Mouse (Mus musculus) layer of hippocampus, adult 11-12 months (tissue): Measurements from ENCODE around the gene Fn3k.
A peak's percentile ranks its signal among the peaks of the same experiment; 100 is the strongest.

Source experiments
- DNase-seq: peaks from one replicate; pipeline ENCODE4 v3.0.0; 2022; ENCODE audit warnings: low spot score

Gene Fn3k

DNA sequence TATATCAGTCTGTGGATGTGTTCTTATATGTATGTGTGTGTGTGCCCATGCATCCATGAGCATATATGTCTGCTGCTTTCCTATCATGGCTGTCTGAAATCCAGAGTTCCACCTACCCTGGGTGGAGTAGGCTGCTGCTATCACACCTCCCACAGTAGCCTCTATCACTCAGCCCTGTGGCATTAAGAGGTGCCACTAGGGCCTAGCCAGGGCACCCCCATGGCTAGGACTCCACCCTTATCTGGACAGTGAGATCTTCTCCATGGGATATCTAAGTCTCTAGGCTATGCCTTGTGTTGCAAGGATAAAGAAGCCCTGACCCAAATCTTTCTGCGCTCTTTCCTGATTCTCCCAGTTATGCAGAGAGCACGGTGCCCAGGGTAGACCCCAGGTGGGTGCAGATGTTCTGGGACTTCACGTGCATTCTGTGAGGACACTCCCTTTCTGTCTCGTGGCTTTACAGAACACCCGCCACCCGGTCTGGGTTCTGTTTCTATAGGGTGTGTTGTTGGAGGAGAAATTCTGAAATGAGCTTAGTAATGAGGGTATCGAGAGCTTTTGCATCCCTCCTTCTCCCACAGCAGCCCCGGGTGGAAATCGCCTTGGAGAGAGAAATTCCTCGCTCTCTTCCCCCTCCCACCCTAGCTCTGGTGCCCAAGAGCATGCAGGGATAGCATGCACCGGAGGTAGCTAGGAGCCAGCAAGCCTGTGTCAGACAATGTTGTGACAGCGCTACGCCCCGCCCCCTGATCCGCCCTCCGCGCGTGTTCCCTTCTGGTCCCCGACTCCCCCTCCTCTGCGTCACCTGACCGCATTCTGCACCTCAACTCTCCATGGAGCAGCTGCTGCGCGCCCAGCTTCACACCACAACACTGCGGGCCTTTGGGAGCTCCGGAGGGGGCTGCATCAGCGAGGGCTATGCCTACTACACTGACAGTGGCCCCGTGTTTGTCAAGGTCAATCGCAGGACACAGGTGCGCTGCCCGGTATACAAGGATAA is at the start of gene Fn3k:
Gene Fn3k (plus strand): TSS at position 758 of the 1,000 bp plus-strand sequence.
- peak; percentile 97 for DNase-seq

DNA sequence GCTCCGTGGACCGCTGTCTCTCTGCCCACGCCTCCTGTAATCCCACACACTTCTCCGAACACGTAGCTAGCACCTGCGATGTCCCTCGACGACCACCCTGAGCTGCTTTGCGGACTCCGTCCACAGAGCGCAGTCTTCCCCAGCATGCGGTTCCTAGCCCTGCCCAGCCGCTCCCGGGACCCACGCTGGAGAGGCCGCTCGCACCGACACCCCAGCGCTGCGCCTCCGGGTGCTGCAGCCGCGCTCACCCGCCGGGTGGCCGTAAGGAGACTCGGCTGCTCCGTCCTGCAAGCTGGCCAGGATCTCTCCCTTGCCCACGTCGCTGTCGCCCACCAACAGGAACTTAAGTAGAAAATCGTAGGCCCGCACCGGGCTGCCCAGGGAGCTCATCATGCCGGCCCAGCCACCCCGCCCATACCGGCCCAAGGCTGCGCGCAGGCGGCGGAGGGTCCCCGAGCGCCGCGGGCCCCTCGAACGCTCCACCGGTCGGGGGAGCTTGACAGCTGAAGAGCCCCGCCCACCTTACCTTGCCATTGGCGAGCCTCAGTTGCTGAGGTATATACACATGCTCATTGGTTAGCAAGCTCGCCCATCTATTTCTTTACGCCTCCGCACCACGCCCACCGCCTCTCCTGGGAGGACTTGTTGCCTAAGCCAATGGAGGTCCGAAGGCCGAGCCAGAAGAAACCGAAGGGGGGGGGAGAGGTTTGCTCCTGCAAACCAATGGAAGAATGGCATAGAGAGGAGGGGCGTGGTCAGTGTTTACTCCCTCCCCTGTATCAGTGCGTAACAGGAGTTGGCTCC is 46.8 kb upstream of the Fn3k start, which contains the start of gene Rab40b:
Gene Rab40b (minus strand): TSS at position 502 of the 804 bp plus-strand sequence.
- DNase-seq = peak; percentile 97

DNA sequence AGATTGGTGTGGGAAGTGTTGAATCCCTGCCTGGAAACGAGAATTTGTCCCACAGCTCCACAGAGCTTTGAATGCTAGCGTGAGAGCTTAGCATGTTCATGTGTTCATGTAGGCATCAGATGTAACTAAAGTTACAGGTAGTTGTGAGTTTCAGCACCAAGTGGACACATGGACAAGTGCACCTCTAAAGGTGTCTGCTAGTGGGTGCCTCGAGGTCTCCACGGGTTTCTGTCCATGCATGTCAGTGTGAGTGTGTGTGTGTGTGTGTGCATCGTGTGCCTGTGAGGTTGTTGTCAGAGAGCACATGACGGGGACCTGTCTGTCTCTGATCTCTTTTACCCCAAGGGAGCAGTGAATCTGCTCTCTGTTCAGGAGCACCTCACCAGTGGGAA is 46.2 kb upstream of the Fn3k start:
- DNase-seq = no peak

DNA sequence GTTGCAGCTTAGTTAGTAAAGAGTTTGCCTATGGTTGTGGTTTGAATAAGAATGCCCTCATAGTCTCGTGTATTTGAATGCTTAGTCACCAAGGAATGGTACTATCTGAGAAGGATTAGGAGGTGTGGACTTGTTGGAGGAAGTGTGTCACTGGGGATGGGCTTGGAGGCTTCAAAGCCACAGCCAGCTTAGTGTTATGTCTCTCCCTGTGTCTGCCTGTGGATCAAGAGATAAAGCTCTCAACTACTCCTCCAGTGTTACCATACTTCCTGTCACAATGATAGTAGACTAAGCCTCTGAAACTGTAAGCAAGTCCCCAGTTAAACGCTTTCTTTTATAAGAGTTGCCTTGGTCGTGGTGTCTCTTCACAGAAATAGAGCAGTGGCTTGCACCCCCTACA is 43.9 kb upstream of the Fn3k start:
- DNase-seq = no peak

DNA sequence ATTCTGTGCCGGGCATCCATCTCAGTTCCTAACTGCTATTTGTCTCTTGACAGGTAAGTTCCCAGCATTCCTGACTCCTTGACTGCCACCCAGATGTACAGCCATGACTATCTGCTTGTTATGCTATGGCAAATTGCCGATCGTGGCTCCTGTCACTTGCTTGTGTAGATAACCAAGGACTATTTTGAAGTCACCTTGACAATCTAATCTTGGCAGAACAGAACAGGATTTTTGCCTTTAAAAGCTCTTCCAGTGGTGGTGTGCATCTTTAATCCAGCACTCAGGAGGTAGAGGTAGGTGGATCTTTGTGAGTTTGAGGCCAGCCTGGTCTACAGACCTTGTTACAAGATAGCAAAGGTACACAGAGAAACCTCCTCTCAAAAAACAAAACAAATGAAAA is 42.3 kb upstream of the Fn3k start:
- DNase-seq = no peak

DNA sequence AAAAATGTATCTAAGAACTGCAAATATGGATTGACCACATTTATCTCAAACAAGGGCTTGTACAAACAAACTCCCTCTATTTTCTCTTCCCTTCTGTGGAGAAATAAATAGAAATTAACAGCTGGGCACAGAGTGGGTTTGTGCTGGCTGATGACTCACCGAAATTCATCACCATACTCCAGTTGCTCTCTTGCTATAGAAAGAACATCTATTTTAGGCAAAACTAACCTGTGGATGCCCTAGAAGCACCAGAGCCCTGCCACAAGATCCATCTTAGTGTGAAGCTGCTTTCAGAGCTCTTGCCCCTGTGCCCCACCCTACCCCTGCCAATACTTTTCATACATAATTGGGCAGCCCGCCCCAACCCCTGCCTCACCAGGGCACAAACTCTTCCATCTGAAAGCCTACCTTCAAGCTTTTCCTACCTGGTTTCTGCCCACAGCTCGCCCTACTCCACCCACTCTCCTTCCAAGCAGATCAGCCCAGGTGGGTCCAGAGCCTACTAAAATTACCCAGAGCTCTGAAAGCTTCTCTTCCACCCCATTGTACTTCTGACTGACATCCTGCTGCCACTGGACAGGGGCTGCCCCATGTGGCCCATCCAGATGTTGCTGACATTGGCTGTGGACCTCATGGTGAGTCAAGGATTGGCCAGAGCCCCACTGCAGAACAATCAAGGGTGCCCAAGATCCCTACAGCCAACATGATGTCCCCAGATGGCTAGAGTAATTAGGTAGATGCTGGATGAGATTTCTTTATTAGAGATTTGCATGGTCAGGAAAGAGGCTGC is 27.2 kb upstream of the Fn3k start:
- DNase-seq = peak; percentile 39

DNA sequence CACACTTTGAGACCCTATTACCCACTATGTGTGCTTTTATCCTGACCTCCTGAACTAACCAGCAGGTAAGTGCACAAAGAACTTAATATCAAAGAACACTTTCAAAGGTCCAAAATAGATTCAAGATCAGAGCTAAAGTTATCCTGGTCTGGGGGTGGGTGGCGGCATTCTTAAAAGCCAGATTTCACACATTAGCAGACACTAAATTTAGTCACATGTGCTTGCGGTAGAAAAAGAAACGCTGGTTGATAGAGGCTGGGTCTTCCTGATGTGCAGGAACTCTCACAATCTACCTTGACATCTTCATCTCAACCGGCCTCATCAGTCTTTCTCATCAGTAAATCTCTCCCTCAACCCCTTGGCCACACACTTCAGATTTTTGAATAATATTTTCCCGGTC is 20.0 kb upstream of the Fn3k start:
- DNase-seq = no peak

DNA sequence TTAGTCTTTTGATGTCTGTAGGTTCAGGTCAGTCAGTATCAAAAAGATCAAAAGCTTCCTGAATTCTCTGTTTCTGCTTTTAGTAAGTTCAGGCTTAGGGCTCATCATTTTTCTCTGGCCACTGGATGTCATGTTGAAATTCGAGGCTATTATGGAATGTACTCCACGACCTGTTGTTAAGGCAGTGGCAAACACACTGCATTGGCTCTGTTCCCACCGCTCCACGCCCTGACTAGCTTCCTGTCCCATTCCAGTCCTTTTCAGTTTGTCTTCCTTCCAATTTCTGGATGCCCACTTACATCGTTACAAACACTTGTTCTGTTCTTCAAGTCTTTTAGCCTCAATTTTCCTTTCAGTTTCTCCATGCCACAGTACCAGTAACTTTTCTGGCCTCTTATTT is 19.4 kb upstream of the Fn3k start:
- DNase-seq = no peak

DNA sequence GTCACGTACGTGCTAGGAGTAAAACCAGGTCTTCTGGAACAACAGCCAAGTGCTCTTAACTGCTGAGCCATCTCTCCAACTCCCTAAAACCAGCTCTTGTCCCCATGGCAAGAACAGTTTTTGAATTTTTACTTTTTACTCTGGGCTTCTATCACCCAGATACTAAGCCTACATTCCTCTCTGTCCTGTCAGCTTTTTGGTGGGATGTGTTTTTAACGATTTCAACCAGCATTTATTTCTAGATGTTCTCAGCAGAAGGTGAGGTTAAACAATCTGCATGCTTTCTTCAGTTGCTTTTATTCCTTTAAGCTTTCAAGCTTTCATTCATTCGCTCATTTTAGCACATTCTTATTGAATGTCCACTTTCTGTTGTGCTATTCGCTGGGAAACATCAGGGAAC is 16.7 kb upstream of the Fn3k start:
- no peak for DNase-seq

DNA sequence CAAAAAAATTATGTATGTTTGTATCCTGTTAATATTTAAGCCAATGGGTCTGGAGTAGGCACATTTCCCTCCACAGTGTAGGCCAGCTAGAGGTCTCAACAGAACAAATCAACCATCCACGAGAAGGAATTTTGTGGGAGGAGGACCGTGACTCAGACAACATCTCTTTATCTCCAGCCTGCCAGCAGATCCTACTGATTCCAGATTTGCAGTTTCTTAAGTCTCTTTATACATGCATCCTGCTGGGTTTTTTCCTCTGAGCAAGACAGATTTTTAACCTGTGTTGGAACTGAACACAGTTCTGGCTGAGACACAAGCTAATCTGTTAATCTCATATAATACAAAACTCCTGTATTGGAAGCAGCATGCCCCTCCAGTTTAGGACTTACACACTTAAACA is 15.8 kb upstream of the Fn3k start:
- DNase-seq = no peak

DNA sequence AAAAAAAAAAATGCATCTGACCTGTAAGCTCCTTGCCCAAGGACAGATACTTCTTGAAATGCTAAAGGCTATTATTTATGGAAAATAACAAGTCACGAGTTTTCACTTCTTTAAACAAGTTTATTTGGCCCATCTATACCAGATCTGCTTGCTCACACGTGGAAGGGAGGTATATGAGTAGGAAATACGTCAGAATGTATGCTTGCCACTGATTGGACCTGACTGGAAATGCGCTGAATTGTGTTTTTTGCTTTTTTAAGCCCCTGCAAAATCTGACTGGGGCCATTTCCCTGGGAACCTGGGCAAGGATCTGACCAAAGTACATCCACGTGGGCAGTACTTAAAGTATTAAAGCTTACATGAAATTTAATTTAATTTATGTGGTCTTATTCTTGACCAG is 14.3 kb upstream of the Fn3k start:
- no peak for DNase-seq

DNA sequence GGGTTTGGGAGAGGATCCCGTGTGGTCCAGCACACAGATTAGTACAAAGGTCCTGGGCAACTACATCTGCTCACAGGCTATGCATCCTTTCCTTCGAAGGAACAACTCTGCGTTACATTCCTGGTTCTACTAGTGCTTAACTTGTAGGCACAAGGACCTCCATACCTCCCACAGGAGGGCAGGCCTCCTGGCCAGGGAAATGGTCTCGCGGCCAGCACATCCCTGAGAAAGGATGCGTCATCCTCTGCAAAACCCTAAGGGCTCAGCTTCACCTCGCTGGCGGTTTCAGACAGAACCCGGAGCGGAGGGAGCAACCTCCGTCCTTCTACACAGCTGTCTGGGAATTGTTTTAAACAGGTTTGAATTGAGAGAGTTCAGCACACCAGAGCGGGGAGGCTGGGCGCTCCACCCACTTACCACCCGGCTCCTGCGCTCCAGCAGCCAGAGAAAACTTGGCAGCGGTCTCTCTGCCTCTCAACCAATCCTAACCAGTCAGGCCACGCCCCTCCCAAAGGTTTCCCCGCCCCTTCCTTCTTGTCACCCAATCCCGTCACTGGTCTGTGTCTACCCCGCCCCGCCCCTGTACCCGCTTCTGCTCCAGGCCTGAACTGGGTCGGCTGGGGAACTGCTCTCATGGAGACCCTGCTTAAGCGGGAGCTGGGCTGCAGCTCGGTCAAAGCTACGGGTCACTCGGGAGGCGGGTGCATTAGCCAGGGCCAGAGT is 13.7 kb upstream of the Fn3k start, which contains the start of gene Fn3krp:
Gene Fn3krp (plus strand): TSS at position 572 of the 723 bp plus-strand sequence.
- peak; percentile 100 for DNase-seq

DNA sequence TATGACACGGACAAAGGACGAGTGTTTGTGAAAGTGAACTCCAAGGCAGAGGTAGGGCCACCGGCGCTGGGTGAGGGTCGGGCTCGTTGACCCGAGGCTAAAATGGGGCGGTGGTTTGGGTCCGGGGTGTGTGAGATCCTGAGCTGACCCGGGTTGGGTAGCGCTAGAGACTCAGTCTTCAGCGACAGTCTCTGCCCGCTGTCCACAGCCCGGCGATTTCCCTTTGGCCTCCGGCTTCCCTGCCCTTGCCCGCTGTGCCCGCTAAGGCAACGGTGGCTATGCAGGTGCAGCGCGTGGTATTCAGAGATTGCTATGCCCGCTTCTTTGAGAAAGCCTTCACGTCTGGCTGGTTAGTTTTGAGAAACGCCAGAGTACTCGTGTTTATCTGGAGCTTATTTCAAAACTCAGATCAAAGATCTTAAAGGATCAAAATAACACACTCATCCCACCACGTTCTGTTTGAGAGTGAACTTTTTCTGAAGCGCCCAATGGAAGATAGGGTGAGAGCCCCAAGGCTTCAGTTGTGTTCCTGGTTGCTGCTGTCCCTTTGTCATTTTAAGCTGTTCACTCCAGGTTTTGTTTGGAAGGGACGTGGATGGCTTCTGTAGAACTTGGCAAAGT is 13.1 kb upstream of the Fn3k start:
- DNase-seq = no peak

DNA sequence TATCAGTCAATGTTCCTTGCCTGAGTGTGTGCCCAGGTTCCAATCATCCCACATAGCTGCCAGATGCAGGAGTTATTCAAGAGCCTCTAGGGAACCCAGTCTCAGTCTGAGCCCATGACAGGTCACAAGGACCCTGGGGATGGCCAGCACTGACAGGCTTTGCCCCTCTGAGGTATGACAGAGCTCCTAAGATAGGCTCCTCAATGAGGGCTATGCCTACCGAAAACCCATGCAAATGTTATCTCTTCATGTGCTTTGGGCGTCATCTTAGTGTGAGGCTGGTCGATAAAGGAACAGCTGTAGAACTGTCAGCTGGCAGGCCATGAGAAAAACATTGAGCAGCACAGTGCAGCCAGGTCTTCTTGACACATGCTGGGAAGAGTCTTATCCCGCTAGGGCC is 1.3 kb upstream of the Fn3k start:
- DNase-seq = no peak

DNA sequence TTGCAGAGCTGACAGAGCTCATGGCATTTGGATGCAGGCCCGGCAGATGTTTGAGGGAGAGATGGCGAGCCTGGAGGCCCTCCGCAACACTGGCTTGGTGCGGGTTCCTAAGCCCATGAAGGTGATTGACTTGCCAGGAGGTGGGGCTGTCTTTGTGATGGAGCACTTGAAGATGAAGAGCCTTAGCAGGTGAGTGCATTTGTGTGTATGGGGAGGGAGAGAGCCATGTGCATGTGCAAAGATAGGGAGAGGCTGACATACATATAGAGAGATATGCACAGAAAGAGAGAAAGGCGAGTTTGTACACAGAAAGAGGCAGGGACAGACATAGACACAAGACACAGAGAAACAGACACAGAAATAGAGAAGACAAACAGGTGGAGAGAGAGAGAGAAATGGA is 2.5 kb downstream of the Fn3k start:
- DNase-seq = no peak

DNA sequence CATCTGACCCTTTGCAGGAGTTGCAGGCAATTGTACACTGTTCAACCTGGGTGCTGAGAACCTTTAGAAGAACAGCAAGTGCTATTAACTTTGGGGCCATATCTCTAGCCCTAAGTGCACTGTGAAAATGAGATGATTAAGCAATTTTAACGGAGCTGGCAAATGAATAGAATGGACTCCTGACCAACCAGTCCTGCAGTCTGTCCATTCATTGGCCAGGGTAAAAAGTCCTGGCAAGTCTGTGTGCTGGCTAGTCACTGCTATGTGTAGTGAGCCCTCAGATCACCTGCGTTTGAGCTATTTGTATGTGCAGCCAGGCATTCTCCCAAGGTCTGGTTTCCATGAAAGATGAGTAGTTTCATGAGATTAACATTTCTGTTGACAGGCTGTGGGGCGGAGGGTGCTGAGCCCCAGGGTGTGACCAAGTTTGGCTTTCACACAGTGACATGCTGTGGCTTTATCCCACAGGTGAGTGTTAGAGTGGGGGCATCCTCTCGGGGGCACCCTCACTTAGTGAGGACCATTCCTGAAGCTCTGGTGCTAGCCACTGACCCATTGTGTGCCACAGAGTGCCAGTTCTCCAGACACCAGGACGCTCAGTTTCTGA is 5.1 kb downstream of the Fn3k start:
- DNase-seq = no peak

DNA sequence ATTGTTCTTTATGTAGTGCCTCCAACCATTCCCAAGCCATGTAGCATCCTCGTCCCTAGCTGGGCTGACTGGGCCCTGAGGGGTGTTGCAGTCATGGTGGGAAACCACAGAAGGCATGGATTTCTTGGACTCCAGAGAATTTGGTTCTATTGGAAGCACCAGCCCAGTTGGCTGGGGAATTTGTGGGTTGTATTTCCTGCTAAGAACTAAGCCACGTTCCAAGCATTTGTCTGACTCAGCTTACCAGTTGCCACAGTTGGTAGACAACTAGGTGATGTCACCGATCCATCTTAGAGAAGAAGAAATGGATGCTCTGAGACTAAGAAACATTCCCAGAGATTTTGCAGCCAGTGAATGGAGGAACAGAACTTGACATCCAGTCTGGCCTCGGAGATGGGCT is 6.9 kb downstream of the Fn3k start:
- no peak for DNase-seq

DNA sequence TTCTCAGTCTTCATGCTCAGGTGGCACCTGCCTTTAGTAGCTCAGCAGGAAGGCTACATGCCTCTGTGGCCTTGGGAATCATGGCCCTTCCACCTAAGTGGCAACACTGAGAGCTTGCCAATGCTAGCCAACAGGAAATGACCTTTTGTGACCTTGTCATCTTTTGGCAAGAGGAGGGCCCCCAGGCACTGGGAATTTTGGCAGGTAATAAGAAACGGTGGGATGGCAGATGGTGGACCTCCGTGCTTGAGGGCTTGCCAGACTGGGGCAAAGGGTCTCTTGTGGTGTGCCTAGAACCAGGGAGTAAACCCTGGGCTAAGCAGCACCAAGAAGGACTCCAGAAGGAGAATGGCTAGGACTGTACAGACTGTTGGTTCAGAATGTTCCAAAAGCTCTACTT is 7.4 kb downstream of the Fn3k start:
- no peak for DNase-seq

DNA sequence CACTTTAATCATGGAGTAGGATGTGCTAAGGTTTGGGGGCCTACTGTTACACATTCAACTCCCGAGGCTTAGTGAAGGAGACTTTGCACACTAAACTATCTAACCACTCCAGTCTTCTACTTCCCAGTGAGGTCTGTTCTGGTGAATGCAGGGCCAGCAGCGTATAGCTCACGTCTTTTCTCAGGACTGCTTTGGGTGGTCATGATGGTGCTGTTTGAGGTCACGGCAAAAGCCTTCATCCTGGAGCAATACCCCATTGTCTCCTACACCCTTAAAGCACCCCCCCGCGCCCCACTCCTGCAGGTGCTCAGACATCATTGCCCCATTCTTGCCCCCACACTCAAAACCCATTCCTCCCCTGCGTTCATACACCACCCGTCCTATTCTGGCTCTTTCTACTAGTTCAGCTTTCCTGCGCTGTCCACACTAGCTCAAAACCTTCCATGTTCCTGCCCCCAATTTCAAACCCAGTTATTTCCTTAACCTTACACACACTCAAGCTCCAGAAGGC is 16.6 kb downstream of the Fn3k start:
- DNase-seq = no peak
